Mouse (Mus musculus): ENCODE measurements around the gene Aprt. TPM values are rescaled to one million over a fixed set of nuclear protein-coding genes. Genes with fewer than 3 reads are reported as not detected.

The Aprt gene
- polyA plus RNA-seq, 1 experiment: 136 TPM

GRCm38 (mm10) chr8:122580926-122581325 lies 4.2 kb upstream of the Aprt start:
- DNase-seq: no peak
- Histone ChIP-seq H3K4me1 (replicated peaks; ENCODE audit: control insufficient read depth, insufficient read depth, low read length) (peaks cover 6% of the 10 kb centered on the region), H3K27ac (ENCODE audit: control insufficient read depth, insufficient read depth, low read length) (no peak overlapping the region), H3K36me3 (ENCODE audit: control insufficient read depth, insufficient read depth, low read length) (no peaks in the 10 kb centered on the region), H3K27me3 (ENCODE audit: control insufficient read depth, insufficient read depth, low read length) (no peaks in the 10 kb centered on the region), H3K4me3 (ENCODE audit: control insufficient read depth, insufficient read depth, low read length) (no peak overlapping the region)
- WGBS: 92% methylated on average over 14 of the region's 15 CpGs
- no peak for TF ChIP-seq CTCF (IDR thresholded peaks at IDR 0.05; ENCODE audit: borderline replicate concordance, control insufficient read depth, extremely low read depth, insufficient read depth, low read length, poor library complexity)

GRCm38 (mm10) chr8:122579196-122579595 lies 2.5 kb upstream of the Aprt start:
- H3K4me1 ChIP-seq (replicated peaks; ENCODE audit: control insufficient read depth, insufficient read depth, low read length): peaks cover 21% of the 10 kb centered on the region

GRCm38 (mm10) chr8:122577116-122577515 lies 407 bp upstream of the Aprt start:
- WGBS: 77% methylated on average over 10 of the region's 10 CpGs
- no peaks in the 10 kb centered on the region for H3K27me3 ChIP-seq (ENCODE audit: control insufficient read depth, insufficient read depth, low read length)
- no peak for TF ChIP-seq POLR2A (IDR thresholded peaks at IDR 0.05; ENCODE audit: control insufficient read depth, extremely low read depth, insufficient read depth, low read length, poor library complexity)
- no peak for TF ChIP-seq CTCF (IDR thresholded peaks at IDR 0.05; ENCODE audit: borderline replicate concordance, control insufficient read depth, extremely low read depth, insufficient read depth, low read length, poor library complexity)
- H3K4me3 ChIP-seq (ENCODE audit: control insufficient read depth, insufficient read depth, low read length): no peak overlapping the region
- peaks cover 5% of the 10 kb centered on the region for H3K36me3 ChIP-seq (ENCODE audit: control insufficient read depth, insufficient read depth, low read length)
- peaks cover 21% of the 10 kb centered on the region for H3K4me1 ChIP-seq (replicated peaks; ENCODE audit: control insufficient read depth, insufficient read depth, low read length)
- no peak for DNase-seq
- H3K27ac ChIP-seq (ENCODE audit: control insufficient read depth, insufficient read depth, low read length): no peak overlapping the region

More at GRCm38 (mm10) chr8:122579196-122579595, 2.5 kb upstream of the Aprt start:
- Histone ChIP-seq H3K27me3 (ENCODE audit: control insufficient read depth, insufficient read depth, low read length) (no peaks in the 10 kb centered on the region), H3K4me3 (ENCODE audit: control insufficient read depth, insufficient read depth, low read length) (no peak overlapping the region), H3K36me3 (ENCODE audit: control insufficient read depth, insufficient read depth, low read length) (no peaks in the 10 kb centered on the region), H3K27ac (ENCODE audit: control insufficient read depth, insufficient read depth, low read length) (no peak overlapping the region)
- no peak for TF ChIP-seq POLR2A (IDR thresholded peaks at IDR 0.05; ENCODE audit: control insufficient read depth, extremely low read depth, insufficient read depth, low read length, poor library complexity)
- TF ChIP-seq CTCF (IDR thresholded peaks at IDR 0.05; ENCODE audit: borderline replicate concordance, control insufficient read depth, extremely low read depth, insufficient read depth, low read length, poor library complexity): no peak
- WGBS: 91% methylated on average over 7 of the region's 7 CpGs
- no peak for DNase-seq

- no peak for DNase-seq
- H3K4me1 ChIP-seq (replicated peaks; ENCODE audit: control insufficient read depth, insufficient read depth, low read length): peaks cover 21% of the 10 kb centered on the region
- no peak for TF ChIP-seq CTCF (IDR thresholded peaks at IDR 0.05; ENCODE audit: borderline replicate concordance, control insufficient read depth, extremely low read depth, insufficient read depth, low read length, poor library complexity)
- TF ChIP-seq POLR2A (IDR thresholded peaks at IDR 0.05; ENCODE audit: control insufficient read depth, extremely low read depth, insufficient read depth, low read length, poor library complexity): no peak; the same call in 1 of the 2 replicates
- peak overlapping the region; percentile 69 for H3K4me3 ChIP-seq (ENCODE audit: control insufficient read depth, insufficient read depth, low read length)
- H3K27ac ChIP-seq (ENCODE audit: control insufficient read depth, insufficient read depth, low read length): no peak overlapping the region
- no peaks in the 10 kb centered on the region for H3K27me3 ChIP-seq (ENCODE audit: control insufficient read depth, insufficient read depth, low read length)
- peaks cover 15% of the 10 kb centered on the region for H3K36me3 ChIP-seq (ENCODE audit: control insufficient read depth, insufficient read depth, low read length)
- 19% methylated on average over 21 of the region's 21 CpGs for WGBS
Measured at GRCm38 (mm10) chr8:122575735-122576647, 718 bp downstream of the Aprt start.

GRCm38 (mm10) chr8:122575286-122575685 lies 1.4 kb downstream of the Aprt start:
- no peaks in the 10 kb centered on the region for H3K27me3 ChIP-seq (ENCODE audit: control insufficient read depth, insufficient read depth, low read length)
- DNase-seq: no peak
- no peak for TF ChIP-seq CTCF (IDR thresholded peaks at IDR 0.05; ENCODE audit: borderline replicate concordance, control insufficient read depth, extremely low read depth, insufficient read depth, low read length, poor library complexity)
- peaks cover 18% of the 10 kb centered on the region for H3K36me3 ChIP-seq (ENCODE audit: control insufficient read depth, insufficient read depth, low read length)
- H3K4me1 ChIP-seq (replicated peaks; ENCODE audit: control insufficient read depth, insufficient read depth, low read length): peaks cover 21% of the 10 kb centered on the region
- no peak overlapping the region for H3K4me3 ChIP-seq (ENCODE audit: control insufficient read depth, insufficient read depth, low read length)
- H3K27ac ChIP-seq (ENCODE audit: control insufficient read depth, insufficient read depth, low read length): no peak overlapping the region
- WGBS: 80% methylated on average over 8 of the region's 8 CpGs

- DNase-seq: no peak
- WGBS: 84% methylated on average over 10 of the region's 10 CpGs
- peaks cover 21% of the 10 kb centered on the region for H3K4me1 ChIP-seq (replicated peaks; ENCODE audit: control insufficient read depth, insufficient read depth, low read length)
- no peak overlapping the region for H3K27ac ChIP-seq (ENCODE audit: control insufficient read depth, insufficient read depth, low read length)
- no peaks in the 10 kb centered on the region for H3K27me3 ChIP-seq (ENCODE audit: control insufficient read depth, insufficient read depth, low read length)
- TF ChIP-seq POLR2A (IDR thresholded peaks at IDR 0.05; ENCODE audit: control insufficient read depth, extremely low read depth, insufficient read depth, low read length, poor library complexity) (no peak), CTCF (IDR thresholded peaks at IDR 0.05; ENCODE audit: borderline replicate concordance, control insufficient read depth, extremely low read depth, insufficient read depth, low read length, poor library complexity) (no peak)
- peaks cover 23% of the 10 kb centered on the region for H3K36me3 ChIP-seq (ENCODE audit: control insufficient read depth, insufficient read depth, low read length)
- no peak overlapping the region for H3K4me3 ChIP-seq (ENCODE audit: control insufficient read depth, insufficient read depth, low read length)
Measured at GRCm38 (mm10) chr8:122574667-122575251, 1.9 kb downstream of the Aprt start.
